Mouse (Mus musculus): ENCODE measurements around the gene Rsph3a. TPM values are rescaled to one million over a fixed set of nuclear protein-coding genes. Genes with fewer than 3 reads are reported as not detected.
"Not testable (repeated sequence)": the region's sequence is repeated elsewhere in the genome, so short reads cannot be mapped to it uniquely, and the experiment has no call there.

The Rsph3a gene
- 62.6 and 98.0 TPM in 2 replicates for polyA plus RNA-seq (2012; ENCODE audit: insufficient read depth, low replicate concordance)

DNA sequence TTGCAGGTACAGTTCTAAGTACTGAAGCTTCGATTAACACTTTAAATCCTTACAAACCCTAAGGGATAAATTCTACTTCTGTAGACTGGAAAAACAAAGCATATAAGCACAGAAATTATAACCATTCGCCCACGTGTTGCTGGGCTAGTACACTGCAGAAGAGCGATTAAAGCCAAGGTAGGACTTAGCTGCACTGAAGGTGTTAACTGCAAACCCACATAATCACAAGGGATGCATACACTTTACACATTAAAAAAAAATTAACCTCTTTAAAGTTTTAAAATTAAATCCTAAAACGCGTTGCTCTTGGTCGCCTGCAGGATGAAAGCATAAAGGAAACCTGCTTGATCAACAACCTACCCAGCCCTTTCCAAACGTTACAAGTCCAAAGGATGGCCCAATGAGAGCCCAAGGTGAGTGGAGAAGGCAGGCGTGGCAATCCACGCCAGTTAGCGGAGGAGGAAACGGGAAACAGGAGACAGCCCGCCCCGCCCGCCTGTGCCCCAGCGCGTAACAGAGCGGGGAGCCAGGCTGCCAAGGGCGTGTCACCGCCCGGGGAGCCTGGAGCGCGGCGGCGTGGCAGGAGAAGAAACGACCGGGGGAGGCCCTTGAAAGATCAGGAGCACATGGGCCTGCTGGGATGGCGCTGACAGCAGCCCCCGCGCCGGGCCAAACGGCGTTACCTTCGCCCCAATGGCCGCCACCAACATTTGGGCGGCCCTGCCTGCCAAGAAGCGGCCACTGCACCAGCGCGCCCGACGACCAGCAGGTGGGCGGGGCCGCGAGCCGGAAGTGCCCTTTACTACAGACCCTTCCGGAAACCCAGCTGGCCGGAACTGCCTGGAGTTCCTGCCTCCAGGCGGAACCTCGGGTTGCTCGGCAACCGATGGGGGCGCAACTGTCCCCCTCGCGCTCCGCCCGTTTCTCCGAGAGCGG, at the start of gene Rsph3a:
Rsph3a (plus strand) TSS at position 498 of the 936 bp plus-strand sequence.
- peaks cover 15% of the 10 kb centered on the region for H3K4me1 ChIP-seq
- H3K9me3 ChIP-seq; H3K36me3 ChIP-seq (replicated peaks; ENCODE audit: low read length); H3K27me3 ChIP-seq (replicated peaks): not testable (repeated sequence)
- H3K4me3 ChIP-seq (replicated peaks), result peak within 1 kb of the TSS; percentile 90

- no peak for TF ChIP-seq FLI1 (IDR thresholded peaks at IDR 0.05; ENCODE audit: low read length)
- TF ChIP-seq GATA1 (IDR thresholded peaks at IDR 0.05; ENCODE audit: borderline replicate concordance, low read length), result no peak
- Histone ChIP-seq H3K4me3 (replicated peaks) (no peak overlapping the region), H3K4me1 (peaks cover 12% of the 10 kb centered on the region), H3K27me3 (replicated peaks) (peaks cover 4% of the 10 kb centered on the region), H3K9me3 (no peaks in the 10 kb centered on the region), H3K36me3 (replicated peaks; ENCODE audit: low read length) (no peaks in the 10 kb centered on the region)
These were observed 49.3 kb upstream of the Rsph3a start for GRCm38 (mm10) chr17:7896047-7896635.

DNA sequence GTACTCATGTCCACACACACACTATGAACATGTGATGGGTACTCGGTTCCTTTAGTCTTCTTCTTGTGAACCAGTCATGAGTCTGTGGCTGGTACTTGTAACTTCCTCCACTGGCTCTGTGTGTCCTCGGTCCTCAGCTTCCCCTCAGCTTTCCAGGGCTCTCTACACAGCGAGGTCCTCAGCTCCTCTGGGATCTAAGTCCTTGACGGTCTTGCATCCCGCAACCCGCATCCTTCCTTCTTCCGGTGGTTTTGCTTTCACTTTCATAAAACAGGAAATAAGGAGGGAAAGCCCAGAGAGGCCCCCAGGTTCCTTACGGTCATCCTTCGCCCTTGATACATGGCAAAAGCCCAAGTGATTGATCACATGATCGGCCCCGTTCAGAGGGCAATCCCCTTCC, 48.3 kb upstream of the Rsph3a start:
- TF ChIP-seq FLI1 (IDR thresholded peaks at IDR 0.05; ENCODE audit: low read length), result no peak
- no peak for TF ChIP-seq GATA1 (IDR thresholded peaks at IDR 0.05; ENCODE audit: borderline replicate concordance, low read length)
- Histone ChIP-seq H3K4me3 (replicated peaks) (peak overlapping the region; percentile 76), H3K4me1 (peaks cover 12% of the 10 kb centered on the region), H3K27me3 (replicated peaks) (peaks cover 4% of the 10 kb centered on the region), H3K36me3 (replicated peaks; ENCODE audit: low read length) (no peaks in the 10 kb centered on the region), H3K9me3 (no peaks in the 10 kb centered on the region)

GRCm38 (mm10) chr17:7897756-7898155, 47.7 kb upstream of the Rsph3a start:
- Histone ChIP-seq H3K27me3 (replicated peaks) (peaks cover 2% of the 10 kb centered on the region), H3K36me3 (replicated peaks; ENCODE audit: low read length) (no peaks in the 10 kb centered on the region), H3K4me1 (peaks cover 9% of the 10 kb centered on the region), H3K4me3 (replicated peaks) (peak overlapping the region; percentile 70), H3K9me3 (no peaks in the 10 kb centered on the region)
- TF ChIP-seq FLI1 (IDR thresholded peaks at IDR 0.05; ENCODE audit: low read length) (no peak), GATA1 (IDR thresholded peaks at IDR 0.05; ENCODE audit: borderline replicate concordance, low read length) (no peak)

- Histone ChIP-seq H3K4me1 (peaks cover 8% of the 10 kb centered on the region), H3K36me3 (replicated peaks; ENCODE audit: low read length) (no peaks in the 10 kb centered on the region), H3K4me3 (replicated peaks) (no peak overlapping the region), H3K27me3 (replicated peaks) (peaks cover 2% of the 10 kb centered on the region), H3K9me3 (no peaks in the 10 kb centered on the region)
- TF ChIP-seq FLI1 (IDR thresholded peaks at IDR 0.05; ENCODE audit: low read length) (no peak), GATA1 (IDR thresholded peaks at IDR 0.05; ENCODE audit: borderline replicate concordance, low read length) (no peak)
These were observed 46.2 kb upstream of the Rsph3a start for GRCm38 (mm10) chr17:7899233-7899632.

- Histone ChIP-seq H3K4me1 (peaks cover 8% of the 10 kb centered on the region), H3K4me3 (replicated peaks) (no peak overlapping the region), H3K9me3 (no peaks in the 10 kb centered on the region), H3K27me3 (replicated peaks) (peaks cover 2% of the 10 kb centered on the region), H3K36me3 (replicated peaks; ENCODE audit: low read length) (no peaks in the 10 kb centered on the region)
- TF ChIP-seq FLI1 (IDR thresholded peaks at IDR 0.05; ENCODE audit: low read length) (no peak), GATA1 (IDR thresholded peaks at IDR 0.05; ENCODE audit: borderline replicate concordance, low read length) (no peak)
These were observed 45.5 kb upstream of the Rsph3a start for GRCm38 (mm10) chr17:7899961-7900360.

DNA sequence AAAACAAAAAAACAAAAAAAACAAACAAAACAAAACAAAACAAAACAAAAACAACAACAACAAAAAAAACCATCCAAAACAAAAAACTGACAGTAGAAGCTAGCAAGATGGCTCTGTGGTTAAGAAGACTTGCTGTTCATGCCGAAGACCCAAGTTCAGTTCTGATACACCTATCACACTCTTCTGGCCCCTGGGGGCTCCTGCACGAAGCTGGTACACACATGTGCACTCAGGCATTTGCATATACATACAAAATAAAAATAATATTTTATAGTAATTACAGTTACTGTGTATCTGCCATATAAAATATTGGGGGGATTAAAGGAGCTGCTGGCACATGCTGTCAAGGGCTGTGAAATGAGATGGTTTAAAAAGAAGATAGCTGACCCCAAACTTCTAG, 43.9 kb upstream of the Rsph3a start:
- Histone ChIP-seq H3K27me3 (replicated peaks) (no peaks in the 10 kb centered on the region), H3K4me3 (replicated peaks) (no peak overlapping the region), H3K9me3 (no peaks in the 10 kb centered on the region), H3K36me3 (replicated peaks; ENCODE audit: low read length) (no peaks in the 10 kb centered on the region), H3K4me1 (peaks cover 8% of the 10 kb centered on the region)
- TF ChIP-seq FLI1 (IDR thresholded peaks at IDR 0.05; ENCODE audit: low read length), result no peak
- TF ChIP-seq GATA1 (IDR thresholded peaks at IDR 0.05; ENCODE audit: borderline replicate concordance, low read length), result no peak

GRCm38 (mm10) chr17:7902362-7902761, 43.1 kb upstream of the Rsph3a start:
- Histone ChIP-seq H3K36me3 (replicated peaks; ENCODE audit: low read length) (no peaks in the 10 kb centered on the region), H3K27me3 (replicated peaks) (no peaks in the 10 kb centered on the region), H3K9me3 (no peaks in the 10 kb centered on the region), H3K4me1 (peaks cover 3% of the 10 kb centered on the region; the same call in 1 of the 2 replicates), H3K4me3 (replicated peaks) (no peak overlapping the region)
- TF ChIP-seq FLI1 (IDR thresholded peaks at IDR 0.05; ENCODE audit: low read length), result no peak
- no peak for TF ChIP-seq GATA1 (IDR thresholded peaks at IDR 0.05; ENCODE audit: borderline replicate concordance, low read length)

GRCm38 (mm10) chr17:7904992-7905391, 40.4 kb upstream of the Rsph3a start:
- no peaks in the 10 kb centered on the region for H3K36me3 ChIP-seq (replicated peaks; ENCODE audit: low read length)
- H3K4me3 ChIP-seq (replicated peaks), result no peak overlapping the region
- no peaks in the 10 kb centered on the region for H3K27me3 ChIP-seq (replicated peaks)
- no peaks in the 10 kb centered on the region for H3K4me1 ChIP-seq
- TF ChIP-seq FLI1 (IDR thresholded peaks at IDR 0.05; ENCODE audit: low read length) (no peak), GATA1 (IDR thresholded peaks at IDR 0.05; ENCODE audit: borderline replicate concordance, low read length) (no peak)
- H3K9me3 ChIP-seq, result peaks cover 3% of the 10 kb centered on the region

All from megakaryocyte, embryonic 14.5 days (primary cell).